Mouse (Mus musculus) midbrain, embryonic 11.5 days (tissue): ENCODE data around the gene Fbxo46. TPM values are rescaled to one million over a fixed set of nuclear protein-coding genes. Genes with fewer than 3 reads are reported as not detected.

Experiments
- ATAC-seq: fragments of 200-750 bp; cut with Nextera tagmentation; 2 replicates; pipeline ENCODE4 v1.8.0; 2017; ENCODE audit warnings: moderate TSS enrichment, moderate library complexity; ENCODE audit not compliant: low FRiP score
- DNase-seq: peaks from one replicate; pipeline ENCODE4 v3.0.0; 2015; ENCODE audit warnings: low spot score; ENCODE audit errors: missing footprints
- H3K27ac ChIP-seq: fragments of 300-500 bp; sonication (generic); 2 replicates; pipeline ENCODE4 v1.5.1; 2014; ENCODE audit warnings: low read depth, low read length
- H3K27me3 ChIP-seq: fragments of 300-500 bp; sonication (generic); 2 replicates; pipeline ENCODE4 v1.6.1; 2014; ENCODE audit warnings: mild to moderate bottlenecking, low read length, moderate library complexity, mixed read lengths; ENCODE audit not compliant: control insufficient read depth, insufficient read depth
- H3K36me3 ChIP-seq: fragments of 300-500 bp; sonication (generic); 2 replicates; pipeline ENCODE4 v1.6.1; 2014; ENCODE audit warnings: mild to moderate bottlenecking, low read length, moderate library complexity, mixed read lengths; ENCODE audit not compliant: control insufficient read depth, insufficient read depth
- H3K4me1 ChIP-seq: fragments of 300-500 bp; sonication (generic); 2 replicates; pipeline ENCODE4 v1.6.1; 2014; ENCODE audit warnings: low read length; ENCODE audit not compliant: control insufficient read depth, insufficient read depth
- H3K4me2 ChIP-seq: fragments of 300-500 bp; sonication (generic); 2 replicates; pipeline ENCODE4 v1.6.1; 2014; ENCODE audit warnings: mild to moderate bottlenecking, moderate library complexity
- H3K4me3 ChIP-seq: fragments of 300-500 bp; sonication (generic); 2 replicates; pipeline ENCODE4 v1.5.1; 2014; ENCODE audit warnings: low read depth, low read length
- H3K9ac ChIP-seq: fragments of 300-500 bp; sonication (generic); 2 replicates; pipeline ENCODE4 v1.6.1; 2014; ENCODE audit warnings: low read length
- H3K9me3 ChIP-seq: fragments of 300-500 bp; sonication (generic); 2 replicates; pipeline ENCODE4 v1.6.1; 2016; ENCODE audit warnings: low read length; ENCODE audit not compliant: control insufficient read depth
- WGBS: fragments of 180-500 bp; shearing (Covaris S2); extraction: QIAGEN DNeasy Blood & Tissue Kit; methylation state at CpG from one replicate; pipeline ENCODE4 v1.1.7; 2014; 5-methylcytosine and 5-hydroxymethylcytosine counted together
- polyA plus RNA-seq: library from polyadenylated mRNA; unstranded; fragments of >200 nt; fragmentation: Nextera tagmentation; extraction: Ambion mirVana; gene quantifications from 2 replicates; pipeline ENCODE4 v1.2.1, GENCODE M21; 2014

Fbxo46 gene
- polyA plus RNA-seq, 1 experiment from 2014 or later, result 9.4 TPM

- Histone ChIP-seq H3K4me2 (no peak overlapping the region), H3K9ac (no peak overlapping the region), H3K4me3 (no peak overlapping the region), H3K27me3 (no peaks in the 10 kb centered on the region), H3K4me1 (peaks cover 13% of the 10 kb centered on the region), H3K36me3 (peaks cover 33% of the 10 kb centered on the region), H3K9me3 (no peaks in the 10 kb centered on the region), H3K27ac (no peak overlapping the region)
- ATAC-seq (no peak), DNase-seq (no peak)
- 93% methylated on average over 3 of the region's 3 CpGs for WGBS
Measured at GRCm38 (mm10) chr7:19078732-19079131, 40.9 kb upstream of the Fbxo46 start.

- H3K36me3 ChIP-seq, result peaks cover 33% of the 10 kb centered on the region
- DNase-seq, result no peak
- no peak overlapping the region for H3K27ac ChIP-seq
- H3K9ac ChIP-seq, result no peak overlapping the region
- ATAC-seq, result no peak
- no peak overlapping the region for H3K4me2 ChIP-seq
- no peaks in the 10 kb centered on the region for H3K27me3 ChIP-seq
- H3K9me3 ChIP-seq, result no peaks in the 10 kb centered on the region
- H3K4me3 ChIP-seq, result no peak overlapping the region
- peaks cover 17% of the 10 kb centered on the region for H3K4me1 ChIP-seq
- 91% methylated on average over 19 of the region's 19 CpGs for WGBS
Measured at GRCm38 (mm10) chr7:19080451-19080950, 39.2 kb upstream of the Fbxo46 start.

GRCm38 (mm10) chr7:19082171-19082570 lies 37.5 kb upstream of the Fbxo46 start:
- peaks cover 15% of the 10 kb centered on the region for H3K4me1 ChIP-seq
- WGBS, result 92% methylated on average over 4 of the region's 4 CpGs

GRCm38 (mm10) chr7:19083096-19083495 lies 36.6 kb upstream of the Fbxo46 start:
- Histone ChIP-seq H3K4me1 (peaks cover 9% of the 10 kb centered on the region), H3K4me2 (no peak overlapping the region), H3K9ac (no peak overlapping the region), H3K36me3 (peaks cover 32% of the 10 kb centered on the region), H3K4me3 (no peak overlapping the region), H3K27me3 (no peaks in the 10 kb centered on the region), H3K9me3 (no peaks in the 10 kb centered on the region), H3K27ac (no peak overlapping the region)
- 56% methylated on average over 6 of the region's 6 CpGs for WGBS
- DNase-seq, result no peak
- ATAC-seq, result no peak

More at GRCm38 (mm10) chr7:19082171-19082570, 37.5 kb upstream of the Fbxo46 start:
- H3K27me3 ChIP-seq, result no peaks in the 10 kb centered on the region
- peaks cover 33% of the 10 kb centered on the region for H3K36me3 ChIP-seq
- no peak for DNase-seq
- H3K9ac ChIP-seq, result 0 out of 2 replicates have a peak overlapping the region, but pooled peaks have one; percentile 6
- H3K27ac ChIP-seq, result no peak overlapping the region
- H3K9me3 ChIP-seq, result no peaks in the 10 kb centered on the region
- no peak overlapping the region for H3K4me3 ChIP-seq
- ATAC-seq, result no peak
- H3K4me2 ChIP-seq, result no peak overlapping the region

GRCm38 (mm10) chr7:19083701-19084100 lies 36.0 kb upstream of the Fbxo46 start, which contains the start of gene Dmpk:
Dmpk (plus strand) TSS chr7:19083849.
- Histone ChIP-seq H3K36me3 (peaks cover 28% of the 10 kb centered on the region), H3K27me3 (no peaks in the 10 kb centered on the region), H3K4me3 (no peak within 1 kb of the TSS), H3K4me1 (peaks cover 9% of the 10 kb centered on the region), H3K9ac (no peak within 1 kb of the TSS), H3K4me2 (no peak within 1 kb of the TSS), H3K27ac (no peak within 1 kb of the TSS), H3K9me3 (no peaks in the 10 kb centered on the region)
- DNase-seq (no peak), ATAC-seq (peak; percentile 13; the same call in 1 of the 2 replicates)
- WGBS, result 43% methylated on average over 10 of the region's 10 CpGs

GRCm38 (mm10) chr7:19084277-19084771 lies 35.3 kb upstream of the Fbxo46 start:
- Histone ChIP-seq H3K4me3 (no peak overlapping the region), H3K27me3 (no peaks in the 10 kb centered on the region), H3K4me2 (no peak overlapping the region), H3K27ac (no peak overlapping the region), H3K4me1 (peaks cover 9% of the 10 kb centered on the region), H3K9ac (no peak overlapping the region), H3K36me3 (peaks cover 25% of the 10 kb centered on the region), H3K9me3 (no peaks in the 10 kb centered on the region)
- DNase-seq (no peak), ATAC-seq (no peak)
- 86% methylated on average over 6 of the region's 6 CpGs for WGBS

- H3K4me3 ChIP-seq, result no peak overlapping the region
- no peak overlapping the region for H3K4me2 ChIP-seq
- DNase-seq, result no peak
- H3K27ac ChIP-seq, result no peak overlapping the region
- H3K4me1 ChIP-seq, result peaks cover 9% of the 10 kb centered on the region
- 28% methylated on average over 9 of the region's 9 CpGs for WGBS
- no peak for ATAC-seq
- H3K27me3 ChIP-seq, result no peaks in the 10 kb centered on the region
- peaks cover 22% of the 10 kb centered on the region for H3K36me3 ChIP-seq
- no peak overlapping the region for H3K9ac ChIP-seq
- no peaks in the 10 kb centered on the region for H3K9me3 ChIP-seq
Measured at GRCm38 (mm10) chr7:19084921-19085473, 34.7 kb upstream of the Fbxo46 start.

- H3K27me3 ChIP-seq, result peaks cover under 1% of the 10 kb centered on the region; the same call in 1 of the 2 replicates
- no peak overlapping the region for H3K9ac ChIP-seq
- no peak overlapping the region for H3K27ac ChIP-seq
- H3K4me1 ChIP-seq, result peaks cover 9% of the 10 kb centered on the region
- DNase-seq (peak; percentile 88), ATAC-seq (no peak)
- WGBS, result 10% methylated on average over 6 of the region's 6 CpGs
- H3K4me3 ChIP-seq, result no peak overlapping the region
- no peak overlapping the region for H3K4me2 ChIP-seq
- H3K9me3 ChIP-seq, result no peaks in the 10 kb centered on the region
- peaks cover 18% of the 10 kb centered on the region for H3K36me3 ChIP-seq
Measured at GRCm38 (mm10) chr7:19085495-19085894, 34.2 kb upstream of the Fbxo46 start.

- Histone ChIP-seq H3K4me1 (peaks cover 9% of the 10 kb centered on the region), H3K4me3 (no peak overlapping the region), H3K9me3 (no peaks in the 10 kb centered on the region), H3K36me3 (peaks cover 14% of the 10 kb centered on the region), H3K4me2 (no peak overlapping the region), H3K9ac (no peak overlapping the region), H3K27me3 (peaks cover 5% of the 10 kb centered on the region; the same call in 1 of the 2 replicates), H3K27ac (no peak overlapping the region)
- WGBS, result 9% methylated on average over 14 of the region's 14 CpGs
- DNase-seq, result peak; percentile 89
- ATAC-seq, result peak; percentile 15; the same call in 1 of the 2 replicates
Measured at GRCm38 (mm10) chr7:19086042-19086441, 33.6 kb upstream of the Fbxo46 start.
